Mouse (Mus musculus): ENCODE results near the gene Sf3a2. TPM values are rescaled to one million over a fixed set of nuclear protein-coding genes. Genes with fewer than 3 reads are reported as not detected.

Gene Sf3a2
- polyA plus RNA-seq, 1 experiment = 40.2 TPM

DNA sequence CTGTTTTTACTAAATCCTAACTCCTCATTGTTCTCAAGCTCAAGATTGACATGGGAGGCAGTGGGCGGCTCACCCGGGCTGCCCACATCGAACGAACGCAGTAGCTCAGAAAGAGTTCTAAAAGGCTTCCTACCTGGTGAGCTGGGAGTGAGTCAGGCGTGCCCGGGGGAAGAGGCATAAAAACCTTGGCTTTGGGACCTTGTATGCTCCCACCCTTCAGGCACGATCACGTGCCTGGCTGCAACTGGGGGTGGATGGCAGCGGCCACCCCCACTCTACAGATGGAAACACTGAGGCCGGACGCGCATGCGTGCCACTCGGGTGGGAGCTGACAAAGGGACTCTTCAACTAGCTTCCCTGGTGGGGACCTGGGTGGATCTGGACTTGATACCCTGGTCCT is 44.3 kb downstream of the Sf3a2 start:
- WGBS = 79% methylated on average over 15 of the region's 15 CpGs
- H3K27me3 ChIP-seq (ENCODE audit: control insufficient read depth, insufficient read depth, low read length) = peaks cover 21% of the 10 kb centered on the region
- H3K27ac ChIP-seq (ENCODE audit: insufficient read depth, low read depth, low read length) = no peak overlapping the region
- H3K4me1 ChIP-seq (ENCODE audit: control insufficient read depth, insufficient read depth, insufficient read length, low read length) = peaks cover 4% of the 10 kb centered on the region
- no peak overlapping the region for H3K4me3 ChIP-seq (ENCODE audit: low read depth, low read length)
- no peak for TF ChIP-seq POLR2A (IDR thresholded peaks at IDR 0.05; ENCODE audit: low read depth, low read length)
- TF ChIP-seq CTCF (IDR thresholded peaks at IDR 0.05; ENCODE audit: extremely low read depth, insufficient read length, insufficient replicate concordance, low read depth, low read length) = no peak
- no peaks in the 10 kb centered on the region for H3K36me3 ChIP-seq (ENCODE audit: control insufficient read depth, insufficient read depth, low read length)

- peaks cover 4% of the 10 kb centered on the region for H3K4me1 ChIP-seq (ENCODE audit: control insufficient read depth, insufficient read depth, insufficient read length, low read length)
- H3K27me3 ChIP-seq (ENCODE audit: control insufficient read depth, insufficient read depth, low read length) = peaks cover 21% of the 10 kb centered on the region
- H3K27ac ChIP-seq (ENCODE audit: insufficient read depth, low read depth, low read length) = no peak overlapping the region
- TF ChIP-seq POLR2A (IDR thresholded peaks at IDR 0.05; ENCODE audit: low read depth, low read length) = no peak
- TF ChIP-seq CTCF (IDR thresholded peaks at IDR 0.05; ENCODE audit: extremely low read depth, insufficient read length, insufficient replicate concordance, low read depth, low read length) = no peak
- WGBS = 17% methylated on average over 32 of the region's 32 CpGs
- peak overlapping the region; percentile 39 for H3K4me3 ChIP-seq (ENCODE audit: low read depth, low read length)
- no peaks in the 10 kb centered on the region for H3K36me3 ChIP-seq (ENCODE audit: control insufficient read depth, insufficient read depth, low read length)
Measured at GRCm38 (mm10) chr10:80843087-80843930, 45.3 kb downstream of the Sf3a2 start.

DNA sequence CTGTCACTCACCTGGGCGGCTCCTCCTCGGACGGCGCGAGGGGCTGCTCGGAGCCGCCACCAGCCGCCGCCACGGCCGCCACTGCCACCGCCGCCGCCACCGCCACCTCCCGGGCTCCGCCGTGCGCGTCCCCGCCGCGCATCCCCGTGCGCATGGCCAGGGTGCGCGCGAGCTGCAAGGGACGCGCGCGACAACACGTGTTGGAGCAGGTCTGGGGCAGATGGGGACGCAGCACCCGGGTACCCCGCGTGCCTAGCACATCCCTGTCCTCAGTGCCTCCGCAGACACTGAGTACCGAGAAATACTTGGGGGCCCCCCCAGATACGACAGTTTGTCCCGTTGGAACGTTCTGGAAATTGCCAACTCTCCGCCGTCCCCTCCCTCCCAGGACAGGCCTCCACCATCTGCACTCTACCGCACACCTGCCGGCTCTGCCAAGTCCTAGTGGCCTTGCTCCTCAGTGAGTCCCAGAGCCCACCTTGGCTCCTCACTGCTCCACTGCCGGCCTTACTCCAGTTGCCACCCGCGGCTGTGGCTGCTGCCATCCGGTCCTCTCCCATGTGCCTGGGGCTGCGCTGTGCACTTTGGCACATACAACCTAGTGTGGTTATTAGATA is 46.0 kb downstream of the Sf3a2 start, which contains the start of gene Lingo3:
Gene Lingo3, minus strand, starts transcription at position 109 of the 617 bp plus-strand sequence.
- Histone ChIP-seq H3K27me3 (ENCODE audit: control insufficient read depth, insufficient read depth, low read length) (peaks cover 21% of the 10 kb centered on the region), H3K4me3 (ENCODE audit: low read depth, low read length) (peak within 1 kb of the TSS; percentile 39), H3K4me1 (ENCODE audit: control insufficient read depth, insufficient read depth, insufficient read length, low read length) (peaks cover 4% of the 10 kb centered on the region), H3K36me3 (ENCODE audit: control insufficient read depth, insufficient read depth, low read length) (no peaks in the 10 kb centered on the region), H3K27ac (ENCODE audit: insufficient read depth, low read depth, low read length) (no peak within 1 kb of the TSS)
- no peak for TF ChIP-seq POLR2A (IDR thresholded peaks at IDR 0.05; ENCODE audit: low read depth, low read length)
- TF ChIP-seq CTCF (IDR thresholded peaks at IDR 0.05; ENCODE audit: extremely low read depth, insufficient read length, insufficient replicate concordance, low read depth, low read length) = no peak
- WGBS = 3% methylated on average over 47 of the region's 51 CpGs

GRCm38 (mm10) chr10:80845055-80845693 is 47.2 kb downstream of the Sf3a2 start:
- TF ChIP-seq POLR2A (IDR thresholded peaks at IDR 0.05; ENCODE audit: low read depth, low read length) (no peak), CTCF (IDR thresholded peaks at IDR 0.05; ENCODE audit: extremely low read depth, insufficient read length, insufficient replicate concordance, low read depth, low read length) (no peak)
- Histone ChIP-seq H3K27ac (ENCODE audit: insufficient read depth, low read depth, low read length) (no peak overlapping the region), H3K4me3 (ENCODE audit: low read depth, low read length) (no peak overlapping the region), H3K4me1 (ENCODE audit: control insufficient read depth, insufficient read depth, insufficient read length, low read length) (peaks cover 4% of the 10 kb centered on the region), H3K36me3 (ENCODE audit: control insufficient read depth, insufficient read depth, low read length) (no peaks in the 10 kb centered on the region), H3K27me3 (ENCODE audit: control insufficient read depth, insufficient read depth, low read length) (peaks cover 21% of the 10 kb centered on the region)
- WGBS = 73% methylated on average over 8 of the region's 8 CpGs

DNA sequence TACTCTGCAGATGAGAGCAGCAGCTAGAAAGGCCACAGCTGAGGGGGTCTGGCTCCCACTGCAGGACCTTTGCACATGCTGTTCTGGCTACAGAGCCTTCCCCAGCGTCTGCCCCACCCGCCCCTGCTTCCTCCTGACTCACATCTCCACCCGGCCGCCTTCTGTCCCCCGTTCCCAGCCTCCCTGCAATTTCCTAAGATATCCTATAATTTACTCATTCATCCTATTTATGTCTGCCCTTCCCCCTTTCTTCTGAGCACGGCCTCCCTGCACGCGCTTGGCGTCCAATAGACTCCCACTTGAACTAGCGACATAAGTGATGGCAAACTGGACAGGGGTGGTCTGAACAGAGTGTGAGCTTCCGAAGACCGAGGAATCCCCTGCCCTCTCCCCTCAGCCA is 47.7 kb downstream of the Sf3a2 start:
- Histone ChIP-seq H3K4me3 (ENCODE audit: low read depth, low read length) (no peak overlapping the region), H3K27me3 (ENCODE audit: control insufficient read depth, insufficient read depth, low read length) (peaks cover 21% of the 10 kb centered on the region), H3K36me3 (ENCODE audit: control insufficient read depth, insufficient read depth, low read length) (no peaks in the 10 kb centered on the region), H3K4me1 (ENCODE audit: control insufficient read depth, insufficient read depth, insufficient read length, low read length) (peaks cover 4% of the 10 kb centered on the region), H3K27ac (ENCODE audit: insufficient read depth, low read depth, low read length) (no peak overlapping the region)
- no peak for TF ChIP-seq POLR2A (IDR thresholded peaks at IDR 0.05; ENCODE audit: low read depth, low read length)
- TF ChIP-seq CTCF (IDR thresholded peaks at IDR 0.05; ENCODE audit: extremely low read depth, insufficient read length, insufficient replicate concordance, low read depth, low read length) = no peak
- WGBS = 68% methylated on average over 12 of the region's 12 CpGs

DNA sequence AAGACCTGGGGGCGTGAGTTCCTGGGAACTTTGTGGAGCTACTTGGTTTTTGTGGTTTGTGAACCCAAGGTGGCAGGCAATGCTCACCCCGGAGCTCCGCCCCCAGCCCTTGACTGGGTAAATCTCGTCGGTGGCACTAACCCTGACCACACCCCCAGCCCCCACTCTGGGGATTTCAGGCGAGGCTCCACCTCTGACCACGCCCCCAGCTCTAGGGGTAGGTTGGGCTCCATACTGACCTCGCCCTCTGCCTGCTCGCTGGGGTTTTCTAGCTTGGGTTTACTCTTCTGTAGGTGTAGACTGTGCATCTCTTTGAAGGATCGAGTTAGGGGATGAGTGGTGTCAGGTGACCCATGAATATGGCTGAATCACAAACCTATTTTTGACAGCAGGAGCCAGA is 50.6 kb downstream of the Sf3a2 start:
- 8% methylated on average over 10 of the region's 10 CpGs for WGBS
- peaks cover 4% of the 10 kb centered on the region for H3K4me1 ChIP-seq (ENCODE audit: control insufficient read depth, insufficient read depth, insufficient read length, low read length)
- H3K27ac ChIP-seq (ENCODE audit: insufficient read depth, low read depth, low read length) = no peak overlapping the region
- peaks cover 11% of the 10 kb centered on the region for H3K27me3 ChIP-seq (ENCODE audit: control insufficient read depth, insufficient read depth, low read length)
- peaks cover 12% of the 10 kb centered on the region for H3K36me3 ChIP-seq (ENCODE audit: control insufficient read depth, insufficient read depth, low read length)
- TF ChIP-seq POLR2A (IDR thresholded peaks at IDR 0.05; ENCODE audit: low read depth, low read length) (no peak), CTCF (IDR thresholded peaks at IDR 0.05; ENCODE audit: extremely low read depth, insufficient read length, insufficient replicate concordance, low read depth, low read length) (no peak)
- no peak overlapping the region for H3K4me3 ChIP-seq (ENCODE audit: low read depth, low read length)

Other genes with a start within 250 kb of the Sf3a2 start
- gene Rexo1, start 236.6 kb upstream of the Sf3a2 start, polyA plus RNA-seq (2012; rRNA removed) = 33.1 and 63.7 TPM in 2 replicates
- gene Klf16, start 220.9 kb upstream of the Sf3a2 start, polyA plus RNA-seq (2012; rRNA removed) = 18.4 and 33.2 TPM in 2 replicates
- gene Abhd17a, start 207.9 kb upstream of the Sf3a2 start, polyA plus RNA-seq (2012; rRNA removed) = 381 and 644 TPM in 2 replicates
- 84.0 and 130 TPM in 2 replicates for gene Scamp4, start 195.3 kb upstream of the Sf3a2 start, polyA plus RNA-seq (2012; rRNA removed)
- 18.2 and 23.9 TPM in 2 replicates for gene Adat3, start 195.3 kb upstream of the Sf3a2 start, polyA plus RNA-seq (2012; rRNA removed)
- gene Gm49322, start 192.2 kb upstream of the Sf3a2 start, polyA plus RNA-seq (2012; rRNA removed) = 1.3 and 2.2 TPM in 2 replicates
- gene Csnk1g2, start 175.4 kb upstream of the Sf3a2 start, polyA plus RNA-seq (2012; rRNA removed) = 115 and 266 TPM in 2 replicates
- 45.4 and 84.1 TPM in 2 replicates for gene Btbd2, start 141.1 kb upstream of the Sf3a2 start, polyA plus RNA-seq (2012; rRNA removed)
- 96.1 and 146 TPM in 2 replicates for gene Mknk2, start 120.1 kb upstream of the Sf3a2 start, polyA plus RNA-seq (2012; rRNA removed)
- 26.5 and 40.0 TPM in 2 replicates for gene Mob3a, start 96.2 kb upstream of the Sf3a2 start, polyA plus RNA-seq (2012; rRNA removed)
- 20.8 and 36.3 TPM in 2 replicates for gene Izumo4, start 96.0 kb upstream of the Sf3a2 start, polyA plus RNA-seq (2012; rRNA removed)
- gene Ap3d1, start 55.9 kb upstream of the Sf3a2 start, polyA plus RNA-seq (2012; rRNA removed) = 64.9 and 110 TPM in 2 replicates
- gene Dot1l, start 43.0 kb upstream of the Sf3a2 start, polyA plus RNA-seq (2012; rRNA removed) = 57.6 and 83.7 TPM in 2 replicates
- gene Plekhj1, start 428 bp downstream of the Sf3a2 start, polyA plus RNA-seq (2012; rRNA removed) = 26.0 and 41.8 TPM in 2 replicates
- gene Amh, start 7.0 kb downstream of the Sf3a2 start, polyA plus RNA-seq (2012; rRNA removed) = 0.87 and 0.95 TPM in 2 replicates
- gene Jsrp1, start 15.3 kb downstream of the Sf3a2 start, polyA plus RNA-seq (2012; rRNA removed) = not detected in 2 replicates
- gene Oaz1, start 28.5 kb downstream of the Sf3a2 start, polyA plus RNA-seq (2012; rRNA removed) = 771 and 1,172 TPM in 2 replicates
- gene Lingo3, start 45.8 kb downstream of the Sf3a2 start, polyA plus RNA-seq (2012; rRNA removed) = 0.06 and 0.08 TPM in 2 replicates
- 61.1 and 82.7 TPM in 2 replicates for gene Lsm7, start 57.0 kb downstream of the Sf3a2 start, polyA plus RNA-seq (2012; rRNA removed)
- gene Sppl2b, start 57.1 kb downstream of the Sf3a2 start, polyA plus RNA-seq (2012; rRNA removed) = 43.1 and 81.2 TPM in 2 replicates
- 0.66 and 1.3 TPM in 2 replicates for gene Tmprss9, start 73.7 kb downstream of the Sf3a2 start, polyA plus RNA-seq (2012; rRNA removed)
- gene Timm13, start 102.8 kb downstream of the Sf3a2 start, polyA plus RNA-seq (2012; rRNA removed) = 132 and 250 TPM in 2 replicates
- gene Lmnb2, start 120.0 kb downstream of the Sf3a2 start, polyA plus RNA-seq (2012; rRNA removed) = 14.5 and 29.2 TPM in 2 replicates
- 16.2 and 29.7 TPM in 2 replicates for gene Gadd45b, start 131.9 kb downstream of the Sf3a2 start, polyA plus RNA-seq (2012; rRNA removed)
- 0.44 and 0.74 TPM in 2 replicates for gene Gng7, start 216.7 kb downstream of the Sf3a2 start, polyA plus RNA-seq (2012; rRNA removed)
- gene Diras1, start 227.5 kb downstream of the Sf3a2 start, polyA plus RNA-seq (2012; rRNA removed) = 0.32 and 0.38 TPM in 2 replicates
- 19.3 and 31.6 TPM in 2 replicates for gene Slc39a3, start 239.2 kb downstream of the Sf3a2 start, polyA plus RNA-seq (2012; rRNA removed)